35 mouse cellular contexts compared by ENCODE assay signal in genomic region chr12:49373176-49373575, GRCm38 (mm10). TPM values are rescaled to one million over a fixed set of nuclear protein-coding genes. Genes with fewer than 3 reads are reported as not detected.
A peak's percentile ranks its signal among the peaks of the same experiment; 100 is the strongest.
DNase-seq lines count a peak whose midpoint lies in the region; ATAC-seq lines count a peak whose summit lies in the region.
"Had no signal": no experiment of that assay in that cellular context is flagged by ENCODE, and none has a peak within 500 bp of the region (broad histone marks: within the 10 kb centered on the region; RNA-seq: fewer than 3 reads in every experiment).

No protein-coding gene starts in this region.

- H3K36me3 ChIP-seq in midbrain, embryonic 11.5 days (ENCODE audit: control insufficient read depth, insufficient read depth, low read length) = no peaks in the 10 kb centered on the region
- no peaks in the 10 kb centered on the region for H3K36me3 ChIP-seq in midbrain, embryonic 10.5 days
- H3K36me3 ChIP-seq in forebrain, embryonic 10.5 days (replicated peaks) = no peaks in the 10 kb centered on the region
- H3K36me3 ChIP-seq in forebrain, embryonic 15.5 days = no peaks in the 10 kb centered on the region
- H3K36me3 ChIP-seq: embryonic facial prominence, embryonic 13.5 days; G1E; heart, embryonic 12.5 days; limb, embryonic 13.5 days; neural tube, embryonic 12.5 days had no signal

- no peak for ATAC-seq in midbrain, embryonic 11.5 days (ENCODE audit: low FRiP score)
- no peak for ATAC-seq in forebrain, embryonic 15.5 days (replicated peaks)
- ATAC-seq: intestine, embryonic 16.5 days had no signal

- peaks cover 58% of the 10 kb centered on the region for H3K27me3 ChIP-seq in midbrain, embryonic 11.5 days (ENCODE audit: control insufficient read depth, insufficient read depth, low read length)
- peaks cover 92% of the 10 kb centered on the region for H3K27me3 ChIP-seq in midbrain, embryonic 10.5 days (ENCODE audit: low read depth, poor library complexity, severe bottlenecking)
- peaks cover 89% of the 10 kb centered on the region for H3K27me3 ChIP-seq in forebrain, embryonic 10.5 days (ENCODE audit: poor library complexity, severe bottlenecking)
- H3K27me3 ChIP-seq in forebrain, embryonic 15.5 days = no peaks in the 10 kb centered on the region

- intact Hi-C loops in gastrocnemius, postnatal 14 days (cut with DNase I; ENCODE audit: low total_unique reads) = no loop called here
- intact Hi-C loops in heart, postnatal 25 days (cut with DNase I) = loop anchor here (5.0 to 10.0 kb wide), 4 partner anchors 582 to 1814 kb away; no protein-coding TSS in a partner anchor

- no peak overlapping the region for H3K4me2 ChIP-seq in midbrain, embryonic 11.5 days
- H3K4me2 ChIP-seq in forebrain, embryonic 15.5 days (replicated peaks) = peak overlapping the region; percentile 66
- H3K4me2 ChIP-seq: embryonic facial prominence, embryonic 13.5 days; limb, embryonic 13.5 days; liver, embryonic 11.5 days had no signal

- no peak overlapping the region for H3K27ac ChIP-seq in midbrain, embryonic 11.5 days (ENCODE audit: low read depth, low read length)
- no peak overlapping the region for H3K27ac ChIP-seq in midbrain, embryonic 10.5 days (replicated peaks)
- H3K27ac ChIP-seq in forebrain, embryonic 10.5 days = peak overlapping the region; percentile 96
- H3K27ac ChIP-seq in forebrain, embryonic 15.5 days (replicated peaks) = peak overlapping the region; percentile 89
- H3K27ac ChIP-seq: embryonic facial prominence, embryonic 13.5 days; limb, embryonic 13.5 days; macrophage; neural tube, embryonic 12.5 days had no signal

- no peaks in the 10 kb centered on the region for H3K9me3 ChIP-seq in midbrain, embryonic 11.5 days (ENCODE audit: control insufficient read depth, low read length)
- H3K9me3 ChIP-seq in midbrain, embryonic 10.5 days (replicated peaks) = no peaks in the 10 kb centered on the region
- H3K9me3 ChIP-seq in forebrain, embryonic 10.5 days = no peaks in the 10 kb centered on the region
- H3K9me3 ChIP-seq in forebrain, embryonic 15.5 days = no peaks in the 10 kb centered on the region
- H3K9me3 ChIP-seq: embryonic facial prominence, embryonic 13.5 days; heart, embryonic 12.5 days; limb, embryonic 13.5 days; neural tube, embryonic 12.5 days had no signal

- DNase-seq in embryo, embryonic 11 days = peak; percentile 11
- no peak for DNase-seq in embryo, embryonic 9.5 days (ENCODE audit: extremely low spot score)
- peak; percentile 85 for DNase-seq in midbrain, embryonic 11.5 days (ENCODE audit: low spot score, missing footprints)
- DNase-seq in midbrain, embryonic 10.5 days (ENCODE audit: low spot score) = no peak
- DNase-seq in forebrain, embryonic 10.5 days (ENCODE audit: extremely low spot score, low spot score) = peak; percentile 13
- no peak for DNase-seq in gastrocnemius, postnatal 14 days
- DNase-seq in heart, postnatal 25 days (ENCODE audit: low spot score) = no peak
- DNase-seq: adrenal gland, adult 8-10 months; cerebellum, adult 11 months; cerebellum, adult 9-10 months; gastrocnemius, postnatal 36 days; heart, adult 18-20 months; kidney, adult 9 months; kidney, postnatal 10 days; thymus, adult 2 months; thymus, postnatal 36 days had no signal

- 2% methylated on average over 5 of the region's 5 CpGs for WGBS in midbrain, embryonic 11.5 days
- 2% methylated on average over 5 of the region's 5 CpGs for WGBS in midbrain, embryonic 10.5 days
- 6% methylated on average over 5 of the region's 5 CpGs for WGBS in forebrain, embryonic 10.5 days
- 6% methylated on average over 5 of the region's 5 CpGs for WGBS in forebrain, embryonic 15.5 days

- H3K4me1 ChIP-seq in midbrain, embryonic 11.5 days (ENCODE audit: control insufficient read depth, insufficient read depth, low read length) = no peaks in the 10 kb centered on the region
- no peaks in the 10 kb centered on the region for H3K4me1 ChIP-seq in midbrain, embryonic 10.5 days
- peaks cover 51% of the 10 kb centered on the region for H3K4me1 ChIP-seq in forebrain, embryonic 10.5 days
- H3K4me1 ChIP-seq in forebrain, embryonic 15.5 days = peaks cover 35% of the 10 kb centered on the region
- H3K4me1 ChIP-seq: embryonic facial prominence, embryonic 13.5 days; limb, embryonic 13.5 days; neural tube, embryonic 12.5 days had no signal

- H3K9ac ChIP-seq in midbrain, embryonic 11.5 days (ENCODE audit: low read length) = no peak overlapping the region
- peak overlapping the region; percentile 68; the same call in 1 of the 2 replicates for H3K9ac ChIP-seq in forebrain, embryonic 15.5 days (replicated peaks)
- H3K9ac ChIP-seq: embryonic facial prominence, embryonic 13.5 days; heart, embryonic 12.5 days; limb, embryonic 13.5 days; neural tube, embryonic 12.5 days had no signal

- no peak overlapping the region for H3K4me3 ChIP-seq in midbrain, embryonic 11.5 days (ENCODE audit: low read depth, low read length)
- no peak overlapping the region for H3K4me3 ChIP-seq in midbrain, embryonic 10.5 days
- H3K4me3 ChIP-seq in forebrain, embryonic 10.5 days = no peak overlapping the region
- peak overlapping the region; percentile 41; the same call in 1 of the 2 replicates for H3K4me3 ChIP-seq in forebrain, embryonic 15.5 days
- H3K4me3 ChIP-seq: embryonic facial prominence, embryonic 13.5 days; myocyte; neural tube, embryonic 12.5 days had no signal

RNA-seq across cellular contexts. Expression of gene Foxg1, which starts 9.3 kb away (rescaled TPM):
- 0.41 and 0.92 TPM in 2 replicates for polyA plus RNA-seq in midbrain, embryonic 11.5 days (2014; fragmentation: Nextera tagmentation; extraction: Ambion mirVana)
- polyA plus RNA-seq in midbrain, embryonic 10.5 days (2016; fragmentation: Nextera tagmentation; extraction: Ambion mirVana) = 0.31 and 0.42 TPM in 2 replicates
- polyA plus RNA-seq in forebrain, embryonic 10.5 days (2016; fragmentation: Nextera tagmentation; extraction: Ambion mirVana) = 20.2 and 20.7 TPM in 2 replicates
- polyA plus RNA-seq in forebrain, embryonic 15.5 days (2015; fragmentation: Nextera tagmentation; extraction: Ambion mirVana) = 110 and 111 TPM in 2 replicates
- total RNA-seq in gastrocnemius, postnatal 14 days (2021) = not detected
- total RNA-seq in heart, postnatal 25 days (2021) = not detected
- total RNA-seq: adrenal gland, adult 8-10 months; common myeloid progenitor, adult 5-6 weeks; gastrocnemius, postnatal 36 days; heart, adult 18-20 months; hematopoietic stem cell, adult 5-6 weeks; megakaryocyte-erythroid progenitor cell, adult 5-6 weeks had no signal
- polyA plus RNA-seq: G1E; heart, postnatal 0 days; intestine, embryonic 16.5 days; large intestine, adult 2 months; limb, embryonic 13.5 days; liver, embryonic 16.5 days; macrophage; myocyte; neural tube, embryonic 12.5 days had no signal

RNA-seq across cellular contexts. Expression of gene Gm43517, which starts 11.8 kb away (rescaled TPM):
- 0.07 TPM in 1 of 2 replicates, not detected in the other for polyA plus RNA-seq in midbrain, embryonic 11.5 days (2014; fragmentation: Nextera tagmentation; extraction: Ambion mirVana)
- 0.05 TPM in 1 of 2 replicates, not detected in the other for polyA plus RNA-seq in midbrain, embryonic 10.5 days (2016; fragmentation: Nextera tagmentation; extraction: Ambion mirVana)
- 1.2 TPM in 2 replicates for polyA plus RNA-seq in forebrain, embryonic 10.5 days (2016; fragmentation: Nextera tagmentation; extraction: Ambion mirVana)
- 2.8 and 3.0 TPM in 2 replicates for polyA plus RNA-seq in forebrain, embryonic 15.5 days (2015; fragmentation: Nextera tagmentation; extraction: Ambion mirVana)
- not detected for total RNA-seq in gastrocnemius, postnatal 14 days (2021)
- total RNA-seq in heart, postnatal 25 days (2021) = not detected
- total RNA-seq: adrenal gland, adult 8-10 months; adrenal gland, postnatal 4 days; common myeloid progenitor, adult 5-6 weeks; gastrocnemius, postnatal 36 days; heart, adult 18-20 months; hematopoietic stem cell, adult 5-6 weeks; megakaryocyte-erythroid progenitor cell, adult 5-6 weeks had no signal
- polyA plus RNA-seq: embryonic facial prominence, embryonic 13.5 days; G1E; heart, embryonic 12.5 days; heart, postnatal 0 days; intestine, embryonic 16.5 days; large intestine, adult 2 months; limb, embryonic 13.5 days; liver, embryonic 11.5 days; liver, embryonic 16.5 days; lung, embryonic 16.5 days; macrophage; midbrain, postnatal 0 days; myocyte; neural tube, embryonic 12.5 days had no signal

Comparison
In these comparisons a context has a peak if more than half of its experiments do, and no peak if none do; other contexts are left out.
1. DNase-seq: peak in embryo, embryonic 11 days (single experiment), midbrain, embryonic 11.5 days (single experiment) and forebrain, embryonic 10.5 days (single experiment); none in embryo, embryonic 9.5 days (single experiment), midbrain, embryonic 10.5 days (single experiment), gastrocnemius, postnatal 14 days (single experiment) and heart, postnatal 25 days (single experiment).
2. H3K27ac ChIP-seq: peak in forebrain, embryonic 10.5 days (single experiment) and forebrain, embryonic 15.5 days (single experiment); none in midbrain, embryonic 11.5 days (single experiment) and midbrain, embryonic 10.5 days (single experiment).
3. RNA of gene Foxg1, which starts 9.3 kb away (polyA plus RNA-seq): 110 to 111 TPM in forebrain, embryonic 15.5 days and 20.2 to 20.7 TPM in forebrain, embryonic 10.5 days; 0.41 to 0.92 TPM in midbrain, embryonic 11.5 days and 0.31 to 0.42 TPM in midbrain, embryonic 10.5 days; every median in the first group is over 10 times any median in the second.